Mouse (Mus musculus): ENCODE data around the gene St3gal5. TPM values are rescaled to one million over a fixed set of nuclear protein-coding genes. Genes with fewer than 3 reads are reported as not detected.

The St3gal5 gene
- total RNA-seq, 2 experiments from 2014 or later: 162 to 163 TPM

- DNase-seq (ENCODE audit: extremely low spot score in 1 of 2, low spot score in 2 of 2): no peak
- intact Hi-C loops (cut with DNase I): no loop called here
- Histone ChIP-seq H3K4me3 (no peak overlapping the region), H3K27ac (no peak overlapping the region)
- no peak for TF ChIP-seq CTCF (IDR thresholded peaks at IDR 0.05)
Measured at GRCm38 (mm10) chr6:72177417-72177816, 80.0 kb downstream of the St3gal5 start.

- intact Hi-C loops (cut with DNase I): no loop called here
- no peak overlapping the region for H3K27ac ChIP-seq
- TF ChIP-seq CTCF (IDR thresholded peaks at IDR 0.05): no peak
- no peak for DNase-seq (ENCODE audit: extremely low spot score in 1 of 2, low spot score in 2 of 2)
- H3K4me3 ChIP-seq: no peak overlapping the region
Measured at GRCm38 (mm10) chr6:72179006-72179405, 81.6 kb downstream of the St3gal5 start.

GRCm38 (mm10) chr6:72179562-72180502 is 82.4 kb downstream of the St3gal5 start:
- H3K4me3 ChIP-seq: no peak overlapping the region
- H3K27ac ChIP-seq: no peak overlapping the region
- no peak for TF ChIP-seq CTCF (IDR thresholded peaks at IDR 0.05)
- intact Hi-C loops (cut with DNase I): no loop called here
- DNase-seq (ENCODE audit: extremely low spot score in 1 of 2, low spot score in 2 of 2): no peak

GRCm38 (mm10) chr6:72184576-72184975 is 87.2 kb downstream of the St3gal5 start:
- TF ChIP-seq CTCF (IDR thresholded peaks at IDR 0.05): no peak
- Histone ChIP-seq H3K4me3 (no peak overlapping the region), H3K27ac (no peak overlapping the region)
- intact Hi-C loops (cut with DNase I): no loop called here
- no peak for DNase-seq (ENCODE audit: extremely low spot score in 1 of 2, low spot score in 2 of 2)

GRCm38 (mm10) chr6:72185893-72186490 is 88.6 kb downstream of the St3gal5 start:
- intact Hi-C loops (cut with DNase I): loop anchor here (1.0 kb wide), 2 partner anchors 51 to 75 kb away; no protein-coding TSS in a partner anchor
- Histone ChIP-seq H3K4me3 (no peak overlapping the region), H3K27ac (no peak overlapping the region)
- peak; percentile 97 for TF ChIP-seq CTCF (IDR thresholded peaks at IDR 0.05)
- DNase-seq (ENCODE audit: extremely low spot score in 1 of 2, low spot score in 2 of 2): peak; percentile 76 to 86

GRCm38 (mm10) chr6:72186809-72187208 is 89.4 kb downstream of the St3gal5 start:
- TF ChIP-seq CTCF (IDR thresholded peaks at IDR 0.05): no peak
- no peak overlapping the region for H3K4me3 ChIP-seq
- DNase-seq (ENCODE audit: extremely low spot score in 1 of 2, low spot score in 2 of 2): no peak
- H3K27ac ChIP-seq: no peak overlapping the region
- intact Hi-C loops (cut with DNase I): loop anchor here (1.0 kb wide), 2 partner anchors 50 to 74 kb away; no protein-coding TSS in a partner anchor

GRCm38 (mm10) chr6:72189061-72189863 is 91.9 kb downstream of the St3gal5 start:
- Histone ChIP-seq H3K27ac (no peak overlapping the region), H3K4me3 (no peak overlapping the region)
- TF ChIP-seq CTCF (IDR thresholded peaks at IDR 0.05): no peak
- no peak for DNase-seq (ENCODE audit: extremely low spot score in 1 of 2, low spot score in 2 of 2)
- intact Hi-C loops (cut with DNase I): no loop called here

GRCm38 (mm10) chr6:72190120-72190519 is 92.7 kb downstream of the St3gal5 start:
- Histone ChIP-seq H3K4me3 (no peak overlapping the region), H3K27ac (no peak overlapping the region)
- no peak for TF ChIP-seq CTCF (IDR thresholded peaks at IDR 0.05)
- intact Hi-C loops (cut with DNase I): no loop called here
- DNase-seq (ENCODE audit: extremely low spot score in 1 of 2, low spot score in 2 of 2): no peak

GRCm38 (mm10) chr6:72190577-72190976 is 93.2 kb downstream of the St3gal5 start:
- DNase-seq (ENCODE audit: extremely low spot score in 1 of 2, low spot score in 2 of 2): no peak
- H3K27ac ChIP-seq: no peak overlapping the region
- intact Hi-C loops (cut with DNase I): no loop called here
- no peak for TF ChIP-seq CTCF (IDR thresholded peaks at IDR 0.05)
- H3K4me3 ChIP-seq: no peak overlapping the region

- Histone ChIP-seq H3K4me3 (no peak overlapping the region), H3K27ac (no peak overlapping the region)
- no peak for DNase-seq (ENCODE audit: extremely low spot score in 1 of 2, low spot score in 2 of 2)
- intact Hi-C loops (cut with DNase I): no loop called here
- no peak for TF ChIP-seq CTCF (IDR thresholded peaks at IDR 0.05)
Measured at GRCm38 (mm10) chr6:72196660-72197059, 99.3 kb downstream of the St3gal5 start.

GRCm38 (mm10) chr6:72197515-72197914 is 100.1 kb downstream of the St3gal5 start:
- intact Hi-C loops (cut with DNase I): no loop called here
- H3K27ac ChIP-seq: no peak overlapping the region

More at GRCm38 (mm10) chr6:72197515-72197914, 100.1 kb downstream of the St3gal5 start:
- no peak overlapping the region for H3K4me3 ChIP-seq
- no peak for DNase-seq (ENCODE audit: extremely low spot score in 1 of 2, low spot score in 2 of 2)
- no peak for TF ChIP-seq CTCF (IDR thresholded peaks at IDR 0.05)
